Mouse (Mus musculus): ENCODE data around the gene Stmn1. TPM values are rescaled to one million over a fixed set of nuclear protein-coding genes. Genes with fewer than 3 reads are reported as not detected.

Gene Stmn1
- total RNA-seq, 1 experiment from 2014 or later: 118 TPM

DNA sequence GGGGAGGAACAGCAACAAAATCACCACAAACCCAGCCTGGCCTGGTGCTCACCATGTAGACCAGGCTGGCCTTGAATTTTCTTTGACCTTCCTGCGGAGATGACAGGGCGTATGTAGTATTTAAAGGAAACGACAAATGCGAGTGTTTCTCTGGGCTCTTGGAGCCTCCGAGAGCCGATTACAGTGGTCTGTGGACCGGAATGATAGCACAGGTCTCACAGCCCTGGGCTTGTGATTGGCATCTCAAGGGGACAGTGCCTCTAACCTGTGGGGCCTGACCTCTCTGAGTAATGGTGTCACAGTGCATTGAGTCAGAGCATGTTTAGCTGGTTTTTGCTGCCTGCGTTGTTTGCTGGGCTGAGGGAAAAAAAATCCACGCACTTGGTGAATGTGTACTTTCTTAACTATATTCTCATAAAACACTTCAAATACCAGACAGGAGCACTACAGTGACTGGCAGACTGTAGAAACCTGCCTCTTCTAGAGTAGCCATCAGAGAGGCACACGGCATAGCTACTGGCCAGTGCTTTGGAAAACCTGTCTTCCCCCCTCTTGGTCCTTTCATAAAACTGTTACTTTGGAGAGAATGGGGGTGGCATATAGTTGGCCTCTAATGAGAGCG, 46.3 kb downstream of the Stmn1 start:
- DNase-seq: peak; percentile 38

DNA sequence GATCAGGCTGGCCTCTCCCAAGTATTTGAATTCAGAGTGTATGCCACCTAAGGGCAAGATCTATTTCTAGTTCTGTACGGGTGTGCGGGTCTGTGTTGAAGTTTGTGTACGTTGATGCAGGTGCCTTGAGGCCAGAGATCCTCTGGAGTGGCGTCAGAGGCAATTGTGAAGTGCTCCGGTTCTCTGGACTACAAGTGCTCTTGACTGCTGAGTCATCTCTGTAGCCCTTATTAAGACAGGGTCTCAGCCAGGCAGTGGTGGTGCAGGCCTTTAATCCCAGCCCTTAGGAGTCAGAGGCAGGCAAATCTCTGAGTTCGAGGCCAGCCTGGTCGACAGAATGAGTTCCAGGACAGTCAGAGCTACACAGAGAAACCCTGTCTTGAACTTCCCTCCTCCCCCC, 47.5 kb downstream of the Stmn1 start:
- DNase-seq: no peak

DNA sequence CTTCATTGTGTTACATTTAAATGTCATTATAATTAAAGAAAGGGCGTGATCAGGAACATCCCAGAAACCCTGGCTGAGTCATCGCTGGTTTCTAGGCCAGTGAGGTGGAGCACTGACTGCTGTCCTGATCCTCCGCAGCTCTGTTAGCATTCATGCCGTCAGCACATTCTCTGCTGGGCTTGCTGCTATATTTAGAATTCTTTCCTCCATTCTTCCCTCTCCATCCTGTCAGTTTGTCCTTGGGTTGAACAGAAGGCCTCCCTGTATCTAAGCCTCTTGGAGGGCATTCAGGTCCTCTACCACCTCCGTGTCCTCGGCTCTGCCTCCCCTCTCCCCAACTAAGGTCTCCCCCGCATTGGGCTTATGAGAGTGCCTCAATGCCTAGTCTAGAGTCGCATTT, 48.9 kb downstream of the Stmn1 start:
- peak; percentile 76 for DNase-seq

DNA sequence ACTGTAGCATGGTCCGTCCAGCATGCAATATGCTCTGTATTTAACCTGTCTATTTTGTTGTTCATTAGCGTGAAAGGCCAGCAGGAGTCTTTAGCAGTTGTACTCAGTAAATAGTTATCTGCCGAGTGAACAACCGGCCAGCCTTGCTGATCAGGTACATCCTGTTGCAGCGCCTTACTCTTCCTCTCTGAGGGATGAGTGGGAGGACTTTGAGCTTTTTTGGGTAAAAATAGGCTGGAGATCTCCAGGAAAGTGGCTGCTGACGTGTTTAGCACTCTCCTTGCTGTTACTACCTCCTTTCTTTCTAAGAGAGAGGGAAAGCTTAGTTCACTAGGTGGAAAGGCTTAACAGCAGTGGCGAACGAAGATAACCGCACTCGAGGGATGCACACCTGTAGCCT, 49.6 kb downstream of the Stmn1 start:
- DNase-seq: no peak

DNA sequence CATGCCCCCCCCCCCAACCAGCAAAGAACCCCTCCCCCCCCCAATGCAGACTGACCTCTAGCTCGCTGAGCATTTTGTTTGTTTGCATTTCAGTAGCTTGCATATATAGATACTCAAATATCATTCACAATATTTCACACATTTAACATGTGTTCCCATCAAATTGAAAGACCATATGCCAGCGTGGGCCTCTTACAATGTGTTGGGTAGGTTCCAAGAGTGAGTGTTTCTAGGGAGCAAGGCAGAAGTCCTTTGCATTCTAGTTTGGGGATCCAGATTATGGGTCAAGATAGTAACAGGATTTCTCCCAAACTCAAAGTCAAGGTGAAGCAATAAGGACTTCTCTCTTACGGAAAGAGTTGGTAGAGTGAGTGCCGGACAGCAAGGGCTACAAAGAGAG, 50.4 kb downstream of the Stmn1 start:
- DNase-seq: no peak

DNA sequence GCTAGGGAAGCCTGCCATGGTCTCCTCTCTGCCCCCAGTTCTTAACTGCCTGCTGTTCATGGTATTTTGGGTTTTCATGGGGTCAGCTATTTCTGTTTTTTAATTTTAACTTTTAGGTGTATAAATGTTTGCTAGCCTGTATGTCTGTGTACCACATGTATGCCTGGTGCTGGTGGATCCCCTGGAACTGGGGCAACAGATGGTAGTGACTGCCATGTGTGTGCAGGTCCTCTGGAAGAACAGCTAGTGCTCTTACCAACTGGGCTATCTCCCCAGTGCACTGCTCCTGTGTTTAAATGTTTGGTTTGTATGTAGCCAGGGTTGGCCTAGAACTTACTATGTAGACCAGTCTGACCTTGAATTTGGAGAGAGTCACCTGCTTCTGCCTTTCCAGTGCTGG, 51.2 kb downstream of the Stmn1 start:
- DNase-seq: no peak

Small RNA genes within 50 kb of the gene (microRNA-seq; reads per million reads assigned to microRNA genes)
- gene Gm23634: 3.4 to 3.8 reads per million in 2 experiments

Other genes with a start within 250 kb of the Stmn1 start
- gene Catsper4, start 240.9 kb upstream of the Stmn1 start, total RNA-seq (2021): not detected in 2 replicates
- 0.15 TPM in 1 of 2 replicates, not detected in the other for gene Cnksr1, start 229.9 kb upstream of the Stmn1 start, total RNA-seq (2021)
- not detected in 2 replicates for gene E130218I03Rik, start 224.7 kb upstream of the Stmn1 start, total RNA-seq (2021)
- gene Zfp593, start 222.7 kb upstream of the Stmn1 start, total RNA-seq (2021): 8.4 and 9.7 TPM in 2 replicates
- gene Gm30191, start 221.4 kb upstream of the Stmn1 start, total RNA-seq (2021): not detected in 2 replicates
- 11.4 and 13.8 TPM in 2 replicates for gene Grrp1, start 214.2 kb upstream of the Stmn1 start, total RNA-seq (2021)
- gene Pdik1l, start 180.4 kb upstream of the Stmn1 start, total RNA-seq (2021): 18.1 and 20.7 TPM in 2 replicates
- gene Trim63, start 153.2 kb upstream of the Stmn1 start, total RNA-seq (2021): not detected in 2 replicates
- 13.4 and 18.8 TPM in 2 replicates for gene Slc30a2, start 125.1 kb upstream of the Stmn1 start, total RNA-seq (2021)
- gene Extl1, start 84.5 kb upstream of the Stmn1 start, total RNA-seq (2021): 0.96 and 1.7 TPM in 2 replicates
- gene Pafah2, start 72.0 kb upstream of the Stmn1 start, total RNA-seq (2021): 15.9 and 21.2 TPM in 2 replicates
- 25.9 and 32.2 TPM in 2 replicates for gene Paqr7, start 28.4 kb downstream of the Stmn1 start, total RNA-seq (2021)
- gene Aunip, start 42.7 kb downstream of the Stmn1 start, total RNA-seq (2021): 1.8 and 3.0 TPM in 2 replicates
- 103 and 113 TPM in 2 replicates for gene Mtfr1l, start 67.1 kb downstream of the Stmn1 start, total RNA-seq (2021)
- gene Selenon, start 83.8 kb downstream of the Stmn1 start, total RNA-seq (2021): 30.2 and 32.3 TPM in 2 replicates
- 19.6 and 21.5 TPM in 2 replicates for gene Man1c1, start 236.0 kb downstream of the Stmn1 start, total RNA-seq (2021)

Measured in adrenal gland, postnatal 14 days (tissue).